Mouse (Mus musculus): ENCODE results near the gene Cd28. TPM values are rescaled to one million over a fixed set of nuclear protein-coding genes. Genes with fewer than 3 reads are reported as not detected.
A peak's percentile ranks its signal among the peaks of the same experiment; 100 is the strongest.

The Cd28 gene
- total and polyA plus RNA-seq, 3 experiments = 1.0 to 4.4 (median 1.8) TPM

- H3K4me1 ChIP-seq (ENCODE audit: control insufficient read depth in 1 of 2, insufficient read depth in 2 of 2) = peaks cover 10 to 12% of the 10 kb centered on the region in 2 experiments
- in situ Hi-C loops (cut with MboI; ENCODE audit: low pct_ligation_motif_present, low pct_unique_long_range_greater_than_20kb, low sequenced_read_pairs) (no loop called here), dilution Hi-C loops (cut with MboI; ENCODE audit: extremely low pct_ligation_motif_present, extremely low pct_unique_long_range_greater_than_20kb, low sequenced_read_pairs) (no loop called here)
- no peak overlapping the region for H3K27ac ChIP-seq (ENCODE audit: insufficient read depth, low read depth)
- no peaks in the 10 kb centered on the region for H3K27me3 ChIP-seq (replicated peaks)
- 0 out of 2 replicates have a peak, but pooled peaks cover 3% of the 10 kb centered on the region for H3K79me2 ChIP-seq (replicated peaks; ENCODE audit: control insufficient read depth, extremely low read depth, insufficient read depth, poor library complexity, severe bottlenecking)
- TF ChIP-seq ZNF384 (IDR thresholded peaks at IDR 0.05; ENCODE audit: low read depth, low read length) (peak; percentile 69), JUN (IDR thresholded peaks at IDR 0.05; ENCODE audit: insufficient read depth, low read depth, low read length) (no peak)
- no peaks in the 10 kb centered on the region for H3K9me3 ChIP-seq (replicated peaks; ENCODE audit: low read length)
- H3K9ac ChIP-seq (ENCODE audit: insufficient read depth, low read depth) = no peak overlapping the region
- DNase-seq (ENCODE audit: extremely low read depth) = no peak
- no peak overlapping the region for H3K4me3 ChIP-seq (replicated peaks in 1 of 3; ENCODE audit: low read depth in 2 of 3, low read length in 2 of 3, poor library complexity in 1 of 3)
- no peaks in the 10 kb centered on the region for H3K36me3 ChIP-seq (replicated peaks in 1 of 2; ENCODE audit: control insufficient read depth in 1 of 2, insufficient read depth in 1 of 2, low read length in 1 of 2)
- no peak overlapping the region for H3K4me2 ChIP-seq (ENCODE audit: insufficient read depth, low read depth, poor library complexity, severe bottlenecking)
Measured at GRCm38 (mm10) chr1:60755391-60756243, 39.0 kb downstream of the Cd28 start.

- H3K27me3 ChIP-seq (replicated peaks) = no peaks in the 10 kb centered on the region
- dilution Hi-C loops (cut with MboI; ENCODE audit: extremely low pct_ligation_motif_present, extremely low pct_unique_long_range_greater_than_20kb, low sequenced_read_pairs) = no loop called here
- no peak for DNase-seq (ENCODE audit: extremely low read depth)
- H3K79me2 ChIP-seq (replicated peaks; ENCODE audit: control insufficient read depth, extremely low read depth, insufficient read depth, poor library complexity, severe bottlenecking) = peaks cover 3% of the 10 kb centered on the region; the same call in 1 of the 2 replicates
- in situ Hi-C loops (cut with MboI; ENCODE audit: low pct_ligation_motif_present, low pct_unique_long_range_greater_than_20kb, low sequenced_read_pairs) = no loop called here
- H3K4me1 ChIP-seq (ENCODE audit: control insufficient read depth in 1 of 2, insufficient read depth in 2 of 2) = peaks cover 14% of the 10 kb centered on the region in 2 experiments
- no peak overlapping the region for H3K4me2 ChIP-seq (ENCODE audit: insufficient read depth, low read depth, poor library complexity, severe bottlenecking)
- H3K4me3 ChIP-seq (replicated peaks in 1 of 3; ENCODE audit: low read depth in 2 of 3, low read length in 2 of 3, poor library complexity in 1 of 3) = no peak overlapping the region
- TF ChIP-seq CHD2 (IDR thresholded peaks at IDR 0.05; ENCODE audit: low read length) = no peak
- H3K27ac ChIP-seq (ENCODE audit: insufficient read depth, low read depth) = no peak overlapping the region
- H3K9ac ChIP-seq (ENCODE audit: insufficient read depth, low read depth) = no peak overlapping the region
- no peaks in the 10 kb centered on the region for H3K36me3 ChIP-seq (replicated peaks in 1 of 2; ENCODE audit: control insufficient read depth in 1 of 2, insufficient read depth in 1 of 2, low read length in 1 of 2)
- H3K9me3 ChIP-seq (replicated peaks; ENCODE audit: low read length) = no peaks in the 10 kb centered on the region
Measured at GRCm38 (mm10) chr1:60757631-60758030, 41.0 kb downstream of the Cd28 start.

GRCm38 (mm10) chr1:60758226-60758625 lies 41.6 kb downstream of the Cd28 start:
- Histone ChIP-seq H3K4me3 (replicated peaks in 1 of 3; ENCODE audit: low read depth in 2 of 3, low read length in 2 of 3, poor library complexity in 1 of 3) (no peak overlapping the region), H3K79me2 (replicated peaks; ENCODE audit: control insufficient read depth, extremely low read depth, insufficient read depth, poor library complexity, severe bottlenecking) (peaks cover 3% of the 10 kb centered on the region; the same call in 1 of the 2 replicates), H3K9me3 (replicated peaks; ENCODE audit: low read length) (no peaks in the 10 kb centered on the region), H3K27me3 (replicated peaks) (no peaks in the 10 kb centered on the region), H3K27ac (ENCODE audit: insufficient read depth, low read depth) (no peak overlapping the region), H3K36me3 (replicated peaks in 1 of 2; ENCODE audit: control insufficient read depth in 1 of 2, insufficient read depth in 1 of 2, low read length in 1 of 2) (no peaks in the 10 kb centered on the region), H3K4me1 (ENCODE audit: control insufficient read depth in 1 of 2, insufficient read depth in 2 of 2) (peaks cover 14 to 17% of the 10 kb centered on the region in 2 experiments), H3K4me2 (ENCODE audit: insufficient read depth, low read depth, poor library complexity, severe bottlenecking) (no peak overlapping the region), H3K9ac (ENCODE audit: insufficient read depth, low read depth) (no peak overlapping the region)
- dilution Hi-C loops (cut with MboI; ENCODE audit: extremely low pct_ligation_motif_present, extremely low pct_unique_long_range_greater_than_20kb, low sequenced_read_pairs) (no loop called here), in situ Hi-C loops (cut with MboI; ENCODE audit: low pct_ligation_motif_present, low pct_unique_long_range_greater_than_20kb, low sequenced_read_pairs) (no loop called here)
- TF ChIP-seq UBTF (IDR thresholded peaks at IDR 0.05; ENCODE audit: low read depth, low read length) (no peak), ETS1 (conservative IDR thresholded peaks at IDR 0.05; ENCODE audit: low read depth, low read length) (no peak), TCF12 (IDR thresholded peaks at IDR 0.05; ENCODE audit: low read depth, low read length) (no peak), USF2 (conservative IDR thresholded peaks at IDR 0.05; ENCODE audit: low read depth, low read length) (no peak), USF1 (IDR thresholded peaks at IDR 0.05; ENCODE audit: low read depth, low read length) (no peak), HCFC1 (IDR thresholded peaks at IDR 0.05; ENCODE audit: low read depth, low read length) (no peak), E2F4 (IDR thresholded peaks at IDR 0.05; ENCODE audit: insufficient replicate concordance, low read depth, low read length) (no peak), JUN (IDR thresholded peaks at IDR 0.05; ENCODE audit: insufficient read depth, low read depth, low read length) (no peak), MAX (IDR thresholded peaks at IDR 0.05; ENCODE audit: low read length) (no peak), BHLHE40 (IDR thresholded peaks at IDR 0.05; ENCODE audit: low read depth, low read length) (no peak), ZMIZ1 (IDR thresholded peaks at IDR 0.05; ENCODE audit: low read depth, low read length) (no peak), CHD2 (IDR thresholded peaks at IDR 0.05; ENCODE audit: low read length) (no peak), ZNF384 (IDR thresholded peaks at IDR 0.05; ENCODE audit: low read depth, low read length) (no peak), MAZ (IDR thresholded peaks at IDR 0.05; ENCODE audit: low read depth, low read length) (no peak), TBP (conservative IDR thresholded peaks at IDR 0.05; ENCODE audit: low read depth, low read length) (no peak), KAT2A (IDR thresholded peaks at IDR 0.05; ENCODE audit: insufficient replicate concordance, low read length) (no peak), GABPA (IDR thresholded peaks at IDR 0.05; ENCODE audit: insufficient replicate concordance, low read depth, low read length) (no peak), POLR2AphosphoS2 (IDR thresholded peaks at IDR 0.05; ENCODE audit: low read depth, low read length) (no peak), ZC3H11A (IDR thresholded peaks at IDR 0.05; ENCODE audit: low read depth, low read length) (no peak)
- no peak for DNase-seq (ENCODE audit: extremely low read depth)
